Mouse (Mus musculus): ENCODE results near the gene Nudt1. TPM values are rescaled to one million over a fixed set of nuclear protein-coding genes. Genes with fewer than 3 reads are reported as not detected.

Gene Nudt1
- polyA plus RNA-seq, 1 experiment from 2014 or later, result 27.4 TPM

GRCm38 (mm10) chr5:140292152-140292551 is 29.3 kb upstream of the Nudt1 start:
- ATAC-seq (replicated peaks; ENCODE audit: extremely low read depth, insufficient read depth, low FRiP score), result 0 out of 2 replicates have a peak, but pooled peaks have one; percentile 33
- H3K27me3 ChIP-seq (ENCODE audit: control insufficient read depth, insufficient read depth, low read length), result no peaks in the 10 kb centered on the region
- no peak overlapping the region for H3K9ac ChIP-seq (ENCODE audit: low read length)
- no peak overlapping the region for H3K27ac ChIP-seq (ENCODE audit: low read length)
- H3K36me3 ChIP-seq (ENCODE audit: control insufficient read depth, insufficient read depth), result peaks cover 20% of the 10 kb centered on the region
- no peaks in the 10 kb centered on the region for H3K9me3 ChIP-seq (replicated peaks; ENCODE audit: control insufficient read depth, low read length)
- H3K4me2 ChIP-seq (ENCODE audit: low read depth, low read length), result no peak overlapping the region
- WGBS, result 80% methylated on average over 1 of the region's 1 CpGs
- peaks cover 4% of the 10 kb centered on the region; the same call in 1 of the 2 replicates for H3K4me1 ChIP-seq (ENCODE audit: control insufficient read depth, insufficient read depth, low read length)
- no peak overlapping the region for H3K4me3 ChIP-seq (ENCODE audit: low read length)

- Histone ChIP-seq H3K9ac (ENCODE audit: low read length) (no peak overlapping the region), H3K27me3 (ENCODE audit: control insufficient read depth, insufficient read depth, low read length) (no peaks in the 10 kb centered on the region), H3K9me3 (replicated peaks; ENCODE audit: control insufficient read depth, low read length) (no peaks in the 10 kb centered on the region), H3K4me3 (ENCODE audit: low read length) (no peak overlapping the region), H3K36me3 (ENCODE audit: control insufficient read depth, insufficient read depth) (peaks cover 31% of the 10 kb centered on the region), H3K27ac (ENCODE audit: low read length) (no peak overlapping the region), H3K4me2 (ENCODE audit: low read depth, low read length) (no peak overlapping the region), H3K4me1 (ENCODE audit: control insufficient read depth, insufficient read depth, low read length) (no peaks in the 10 kb centered on the region)
- 89% methylated on average over 4 of the region's 4 CpGs for WGBS
- ATAC-seq (replicated peaks; ENCODE audit: extremely low read depth, insufficient read depth, low FRiP score), result no peak
Measured at GRCm38 (mm10) chr5:140298291-140298690, 23.2 kb upstream of the Nudt1 start.

DNA sequence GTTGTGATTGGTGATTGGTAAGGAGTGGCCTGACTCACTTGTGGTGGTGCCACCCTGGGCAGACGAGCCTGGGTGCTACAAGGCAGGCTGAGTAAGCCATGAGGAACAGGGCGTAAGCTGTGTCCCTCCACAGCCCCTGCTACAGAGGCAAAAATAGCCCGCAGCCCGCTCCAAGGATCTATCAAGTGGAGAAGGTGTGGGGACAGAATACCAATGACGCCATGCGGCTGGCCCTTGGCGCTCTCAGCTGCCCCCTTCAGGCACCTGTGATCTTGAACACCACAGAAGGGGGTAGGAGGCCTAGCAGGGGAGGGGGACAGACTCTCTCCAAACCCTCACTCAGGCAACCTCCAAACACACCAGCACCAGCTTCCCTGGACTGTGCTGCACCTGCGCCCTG is 15.4 kb upstream of the Nudt1 start:
- H3K4me1 ChIP-seq (ENCODE audit: control insufficient read depth, insufficient read depth, low read length), result peaks cover 16% of the 10 kb centered on the region
- peak overlapping the region; percentile 4; the same call in 1 of the 2 replicates for H3K4me2 ChIP-seq (ENCODE audit: low read depth, low read length)
- peak overlapping the region; percentile 1; the same call in 1 of the 2 replicates for H3K9ac ChIP-seq (ENCODE audit: low read length)
- no peak overlapping the region for H3K4me3 ChIP-seq (ENCODE audit: low read length)
- ATAC-seq (replicated peaks; ENCODE audit: extremely low read depth, insufficient read depth, low FRiP score), result peak; percentile 90
- peaks cover 33% of the 10 kb centered on the region for H3K36me3 ChIP-seq (ENCODE audit: control insufficient read depth, insufficient read depth)
- no peaks in the 10 kb centered on the region for H3K27me3 ChIP-seq (ENCODE audit: control insufficient read depth, insufficient read depth, low read length)
- no peaks in the 10 kb centered on the region for H3K9me3 ChIP-seq (replicated peaks; ENCODE audit: control insufficient read depth, low read length)
- WGBS, result 49% methylated on average over 8 of the region's 8 CpGs
- H3K27ac ChIP-seq (ENCODE audit: low read length), result peak overlapping the region; percentile 77

DNA sequence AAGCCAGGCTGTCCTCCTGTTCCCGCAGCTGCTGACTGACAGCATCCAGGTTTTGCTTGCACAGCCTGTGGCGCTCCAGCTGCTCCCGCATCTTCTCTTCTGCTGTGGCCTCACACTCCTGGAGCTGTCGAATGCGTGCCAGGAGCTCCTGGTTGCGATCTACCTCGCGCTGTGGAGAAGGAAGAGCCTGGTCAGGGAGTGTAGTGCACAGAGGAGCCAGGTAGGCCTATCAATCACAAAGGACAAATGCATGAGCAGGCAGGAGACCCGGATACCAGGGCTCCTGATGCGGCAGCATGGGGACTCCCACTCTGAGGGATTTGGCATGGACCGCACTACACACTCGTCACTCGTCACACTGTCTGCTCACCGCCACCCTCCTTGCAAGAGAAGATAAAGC is 13.9 kb upstream of the Nudt1 start:
- Histone ChIP-seq H3K4me2 (ENCODE audit: low read depth, low read length) (peak overlapping the region; percentile 16; the same call in 1 of the 2 replicates), H3K9me3 (replicated peaks; ENCODE audit: control insufficient read depth, low read length) (no peaks in the 10 kb centered on the region), H3K27ac (ENCODE audit: low read length) (no peak overlapping the region), H3K36me3 (ENCODE audit: control insufficient read depth, insufficient read depth) (peaks cover 27% of the 10 kb centered on the region), H3K4me3 (ENCODE audit: low read length) (no peak overlapping the region), H3K27me3 (ENCODE audit: control insufficient read depth, insufficient read depth, low read length) (no peaks in the 10 kb centered on the region), H3K9ac (ENCODE audit: low read length) (peak overlapping the region; percentile 17; the same call in 1 of the 2 replicates), H3K4me1 (ENCODE audit: control insufficient read depth, insufficient read depth, low read length) (peaks cover 16% of the 10 kb centered on the region)
- WGBS, result 59% methylated on average over 14 of the region's 14 CpGs
- no peak for ATAC-seq (replicated peaks; ENCODE audit: extremely low read depth, insufficient read depth, low FRiP score)

DNA sequence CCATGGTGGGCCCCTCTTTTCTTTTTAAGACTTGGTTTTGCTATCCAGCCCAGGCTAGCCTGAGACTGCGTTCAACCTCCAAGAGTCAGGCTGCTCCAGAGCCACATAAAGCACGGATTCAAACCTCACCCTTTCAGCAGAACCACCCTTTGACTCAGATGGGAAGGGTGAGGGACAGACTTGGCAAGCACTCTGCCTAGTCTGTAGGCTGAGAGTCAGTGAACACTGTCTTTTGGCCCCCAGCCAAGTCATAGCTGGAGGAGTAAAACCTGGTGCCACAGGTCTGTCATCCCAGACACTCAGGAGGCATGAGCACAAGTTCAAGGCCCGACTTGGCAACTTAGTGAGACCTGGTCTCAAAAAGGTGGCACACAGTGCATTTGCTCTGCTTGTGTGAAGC is 4.7 kb upstream of the Nudt1 start:
- Histone ChIP-seq H3K4me1 (ENCODE audit: control insufficient read depth, insufficient read depth, low read length) (peaks cover 14% of the 10 kb centered on the region), H3K27ac (ENCODE audit: low read length) (no peak overlapping the region), H3K27me3 (ENCODE audit: control insufficient read depth, insufficient read depth, low read length) (no peaks in the 10 kb centered on the region), H3K4me2 (ENCODE audit: low read depth, low read length) (no peak overlapping the region), H3K9ac (ENCODE audit: low read length) (no peak overlapping the region), H3K4me3 (ENCODE audit: low read length) (no peak overlapping the region), H3K36me3 (ENCODE audit: control insufficient read depth, insufficient read depth) (peaks cover 11% of the 10 kb centered on the region; the same call in 1 of the 2 replicates), H3K9me3 (replicated peaks; ENCODE audit: control insufficient read depth, low read length) (no peaks in the 10 kb centered on the region)
- WGBS, result 61% methylated on average over 3 of the region's 3 CpGs
- no peak for ATAC-seq (replicated peaks; ENCODE audit: extremely low read depth, insufficient read depth, low FRiP score)

GRCm38 (mm10) chr5:140321756-140322575 is 510 bp downstream of the Nudt1 start:
- Histone ChIP-seq H3K27ac (ENCODE audit: low read length) (peak overlapping the region; percentile 84), H3K9me3 (replicated peaks; ENCODE audit: control insufficient read depth, low read length) (no peaks in the 10 kb centered on the region)
- WGBS, result 1% methylated on average over 17 of the region's 17 CpGs

DNA sequence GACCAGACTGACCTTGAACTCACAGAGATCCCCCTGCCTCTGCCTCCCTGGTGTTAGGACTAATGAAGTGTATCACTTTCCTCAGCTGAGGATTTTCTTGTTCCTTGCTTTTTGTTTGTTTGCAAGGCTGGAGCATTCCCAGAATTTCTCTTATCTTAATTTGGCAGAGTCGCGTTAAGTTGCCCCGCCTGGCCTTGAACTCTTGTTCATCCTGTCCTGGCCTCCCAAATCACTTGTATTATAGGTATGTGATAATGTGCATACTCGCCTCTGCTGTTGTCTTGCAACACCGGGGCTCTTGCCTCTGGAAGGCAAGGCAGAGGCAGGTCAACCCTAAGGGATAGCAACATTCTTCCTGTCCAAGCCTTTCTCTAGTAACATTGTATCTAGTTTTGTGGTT is 2.6 kb downstream of the Nudt1 start:
- ATAC-seq (replicated peaks; ENCODE audit: extremely low read depth, insufficient read depth, low FRiP score), result no peak
- Histone ChIP-seq H3K9ac (ENCODE audit: low read length) (no peak overlapping the region), H3K27ac (ENCODE audit: low read length) (no peak overlapping the region), H3K9me3 (replicated peaks; ENCODE audit: control insufficient read depth, low read length) (no peaks in the 10 kb centered on the region), H3K4me2 (ENCODE audit: low read depth, low read length) (no peak overlapping the region), H3K36me3 (ENCODE audit: control insufficient read depth, insufficient read depth) (peaks cover 12% of the 10 kb centered on the region), H3K4me3 (ENCODE audit: low read length) (no peak overlapping the region), H3K4me1 (ENCODE audit: control insufficient read depth, insufficient read depth, low read length) (peaks cover 14% of the 10 kb centered on the region), H3K27me3 (ENCODE audit: control insufficient read depth, insufficient read depth, low read length) (no peaks in the 10 kb centered on the region)
- WGBS, result 82% methylated on average over 5 of the region's 5 CpGs

More at GRCm38 (mm10) chr5:140321756-140322575, 510 bp downstream of the Nudt1 start:
- no peak for ATAC-seq (replicated peaks; ENCODE audit: extremely low read depth, insufficient read depth, low FRiP score)
- H3K4me2 ChIP-seq (ENCODE audit: low read depth, low read length), result peak overlapping the region; percentile 77
- no peaks in the 10 kb centered on the region; the same call in 1 of the 2 replicates for H3K36me3 ChIP-seq (ENCODE audit: control insufficient read depth, insufficient read depth)
- no peaks in the 10 kb centered on the region for H3K27me3 ChIP-seq (ENCODE audit: control insufficient read depth, insufficient read depth, low read length)
- peak overlapping the region; percentile 88 for H3K4me3 ChIP-seq (ENCODE audit: low read length)
- peak overlapping the region; percentile 98 for H3K9ac ChIP-seq (ENCODE audit: low read length)
- peaks cover 15% of the 10 kb centered on the region for H3K4me1 ChIP-seq (ENCODE audit: control insufficient read depth, insufficient read depth, low read length)

DNA sequence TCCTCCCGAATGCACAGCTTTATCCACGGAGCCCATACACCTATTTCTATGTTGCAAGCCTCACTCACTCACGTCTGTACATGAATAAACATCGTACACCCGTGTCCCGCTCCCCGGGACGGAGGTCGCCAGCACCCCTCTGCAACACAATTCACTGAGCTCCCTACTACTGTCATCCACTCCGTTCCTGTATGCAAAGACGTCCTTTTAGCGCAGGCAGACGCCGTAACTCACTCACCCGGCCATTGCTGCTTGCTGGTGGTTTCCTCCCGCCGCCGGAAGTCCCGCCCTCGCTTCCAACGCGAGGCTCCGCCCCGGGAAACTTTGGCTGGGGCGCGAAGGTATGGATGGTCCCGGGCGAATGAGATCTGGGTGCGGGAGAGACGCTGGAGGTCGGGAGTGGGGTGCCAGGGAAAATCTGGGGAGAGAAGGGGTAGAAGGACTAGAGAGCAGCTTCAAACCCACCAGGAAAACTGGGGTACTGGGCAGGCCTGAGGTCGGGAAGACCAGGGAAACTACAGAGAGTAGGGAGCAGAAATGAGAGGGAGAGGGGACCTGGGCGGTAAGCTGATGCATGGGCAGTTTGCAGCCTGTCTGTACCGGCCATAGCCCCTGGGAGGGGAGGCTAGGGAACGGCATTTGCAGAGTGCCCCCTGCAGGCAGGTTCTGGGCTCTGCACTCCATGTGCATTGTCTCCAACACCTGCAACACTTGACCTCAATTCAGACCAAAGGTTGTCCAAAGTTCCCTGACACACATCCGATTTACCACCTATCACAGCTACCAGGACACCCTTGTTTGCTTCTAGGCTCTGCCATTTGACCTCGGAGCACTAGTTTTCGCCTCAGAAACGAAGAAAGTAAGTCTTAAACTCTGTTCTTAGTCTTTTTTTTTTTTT is 10.4 kb downstream of the Nudt1 start, which contains the start of gene Mrm2:
TSS of gene Mrm2 (minus strand) at position 284 of the 898 bp plus-strand sequence.
- H3K4me3 ChIP-seq (ENCODE audit: low read length), result peak within 1 kb of the TSS; percentile 85
- H3K9ac ChIP-seq (ENCODE audit: low read length), result peak within 1 kb of the TSS; percentile 92
- no peaks in the 10 kb centered on the region for H3K27me3 ChIP-seq (ENCODE audit: control insufficient read depth, insufficient read depth, low read length)
- peak within 1 kb of the TSS; percentile 95 for H3K4me2 ChIP-seq (ENCODE audit: low read depth, low read length)
- H3K4me1 ChIP-seq (ENCODE audit: control insufficient read depth, insufficient read depth, low read length), result peaks cover 8% of the 10 kb centered on the region
- peaks cover 12% of the 10 kb centered on the region for H3K36me3 ChIP-seq (ENCODE audit: control insufficient read depth, insufficient read depth)
- H3K27ac ChIP-seq (ENCODE audit: low read length), result peak within 1 kb of the TSS; percentile 87
- H3K9me3 ChIP-seq (replicated peaks; ENCODE audit: control insufficient read depth, low read length), result no peaks in the 10 kb centered on the region
- peak; percentile 78 for ATAC-seq (replicated peaks; ENCODE audit: extremely low read depth, insufficient read depth, low FRiP score)
- under 1% methylated on average over 39 of the region's 39 CpGs for WGBS

Measured in heart, embryonic 16.5 days (tissue).